Mouse (Mus musculus): ENCODE data around the gene Tmem207.
"Not testable (repeated sequence)": the region's sequence is repeated elsewhere in the genome, so short reads cannot be mapped to it uniquely, and the experiment has no call there.

Gene Tmem207

GRCm38 (mm10) chr16:26526669-26527068 lies at the start of gene Tmem207:
TSS of gene Tmem207 (minus strand) at chr16:26526769.
- no peak for DNase-seq (ENCODE audit: low spot score)

DNA sequence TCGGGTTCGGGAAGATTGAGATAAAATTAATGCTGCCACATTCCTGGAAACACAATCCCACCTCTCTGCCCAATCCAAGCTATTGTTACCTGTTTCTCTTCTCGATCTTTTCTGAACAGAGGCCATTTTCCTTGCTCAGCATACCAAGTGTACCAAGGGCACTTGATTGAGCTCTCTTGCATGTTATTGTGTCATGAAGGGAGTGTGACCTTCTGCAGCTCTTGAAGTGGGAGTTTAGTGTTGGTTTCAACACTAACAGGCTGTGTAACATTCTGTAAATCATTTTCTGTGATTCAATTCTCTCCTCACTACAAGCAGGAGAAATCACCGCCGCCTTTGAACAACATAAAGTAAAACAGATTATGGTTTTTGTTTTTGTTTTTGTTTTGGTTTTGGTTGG lies 47.6 kb upstream of the Tmem207 start:
- DNase-seq (ENCODE audit: low spot score): no peak

- no peak for DNase-seq (ENCODE audit: low spot score)
Observed at GRCm38 (mm10) chr16:26571836-26572235, 45.3 kb upstream of the Tmem207 start.

- no peak for DNase-seq (ENCODE audit: low spot score)
Observed at GRCm38 (mm10) chr16:26569387-26569978, 42.9 kb upstream of the Tmem207 start.

DNA sequence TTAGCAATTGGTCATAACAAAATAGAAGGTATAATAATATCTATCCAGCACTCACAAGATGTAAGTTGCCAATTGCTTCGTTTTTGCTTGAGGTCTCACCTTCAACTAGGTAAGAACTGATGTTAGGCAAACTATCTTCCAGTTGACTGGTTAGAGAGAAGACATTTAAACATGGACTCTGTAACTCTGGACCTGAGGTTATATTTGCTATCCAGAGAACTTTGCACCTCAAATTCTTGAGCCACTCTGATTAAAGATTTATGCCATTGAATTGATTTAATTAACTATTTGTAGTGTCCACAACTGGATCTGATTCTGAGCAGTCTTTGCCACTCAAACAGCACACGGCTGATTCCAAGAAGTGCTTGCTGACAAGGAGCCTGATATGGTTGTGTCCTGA lies 36.2 kb upstream of the Tmem207 start:
- no peak for DNase-seq (ENCODE audit: low spot score)

DNA sequence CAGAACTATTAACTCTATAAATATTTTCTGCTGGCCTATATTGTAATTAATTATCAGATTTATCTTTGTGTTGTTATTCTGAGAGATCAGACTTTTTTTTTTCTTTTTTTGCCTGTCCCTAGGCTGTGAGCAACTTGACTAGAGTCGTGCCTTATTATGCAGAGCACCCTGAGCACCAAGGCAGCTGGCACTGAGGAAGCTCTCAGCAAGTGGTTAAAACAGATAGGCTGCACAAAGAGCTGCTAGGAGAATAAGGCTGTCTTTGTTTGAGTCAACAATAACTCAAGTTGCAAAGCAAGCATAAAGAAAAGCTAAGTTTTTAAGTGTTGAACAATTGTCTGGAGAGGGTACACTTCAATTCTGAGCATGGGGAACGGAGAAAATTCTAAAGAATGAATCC lies 35.2 kb upstream of the Tmem207 start:
- DNase-seq (ENCODE audit: low spot score): no peak

GRCm38 (mm10) chr16:26558797-26559196 lies 32.2 kb upstream of the Tmem207 start:
- DNase-seq (ENCODE audit: low spot score): no peak

DNA sequence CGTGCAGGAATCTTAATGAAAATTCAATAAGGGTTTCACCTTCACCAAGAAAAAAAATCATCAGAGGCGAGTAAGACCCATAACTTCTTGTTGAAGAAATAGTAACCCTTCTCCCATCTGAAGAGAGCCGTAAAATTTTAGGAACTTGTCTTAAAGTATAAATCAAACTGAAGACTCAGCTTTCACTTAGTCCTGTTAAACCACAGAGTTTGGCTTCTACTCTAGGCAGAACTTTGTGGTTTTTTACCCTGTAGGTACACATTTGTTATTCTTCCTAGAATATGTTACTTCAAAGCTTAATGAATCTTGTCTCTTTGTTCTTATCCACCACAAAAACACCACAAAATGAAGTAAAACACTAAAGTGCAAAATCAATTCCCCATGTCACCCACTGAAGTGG lies 25.7 kb upstream of the Tmem207 start:
- no peak for DNase-seq (ENCODE audit: low spot score)

DNA sequence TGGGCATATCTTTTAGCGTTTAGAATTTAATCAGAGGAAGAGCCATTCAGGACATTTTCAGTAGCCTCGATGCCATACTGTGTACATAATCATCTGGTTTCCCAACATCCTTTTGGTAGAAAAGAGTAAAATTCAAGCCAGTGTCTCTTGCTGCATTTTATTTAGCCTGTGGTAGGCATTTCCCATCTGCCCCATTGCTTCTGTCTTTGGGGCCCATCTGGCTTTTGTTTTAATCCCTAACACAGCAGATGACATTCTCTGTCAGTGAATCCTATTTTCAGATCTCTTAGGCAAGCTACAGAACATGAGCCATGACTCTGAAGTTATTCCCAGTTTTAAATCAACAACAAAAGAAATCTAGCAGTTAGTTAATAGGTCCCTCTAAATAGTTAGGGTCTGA lies 22.7 kb upstream of the Tmem207 start:
- DNase-seq (ENCODE audit: low spot score): no peak

DNA sequence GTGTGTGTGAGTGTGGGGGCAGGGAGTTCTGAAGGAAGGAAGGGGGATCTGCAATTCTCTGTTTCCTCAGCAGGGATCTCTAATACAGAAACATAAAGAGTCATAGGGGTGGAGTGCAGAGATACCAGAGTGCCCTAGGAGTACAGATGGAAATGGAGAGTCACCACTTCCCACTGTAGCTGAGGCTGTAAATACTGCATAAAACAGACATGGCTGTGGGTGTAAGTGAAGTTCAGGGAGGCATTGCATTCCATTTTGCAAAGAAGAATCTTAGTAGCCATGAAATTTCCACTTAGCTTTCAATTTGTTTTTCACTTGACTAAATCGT lies 20.3 kb upstream of the Tmem207 start:
- no peak for DNase-seq (ENCODE audit: low spot score)

GRCm38 (mm10) chr16:26546170-26546878 lies 19.8 kb upstream of the Tmem207 start:
- no peak for DNase-seq (ENCODE audit: low spot score)

GRCm38 (mm10) chr16:26532287-26532686 lies 5.7 kb upstream of the Tmem207 start:
- DNase-seq (ENCODE audit: low spot score): no peak

DNA sequence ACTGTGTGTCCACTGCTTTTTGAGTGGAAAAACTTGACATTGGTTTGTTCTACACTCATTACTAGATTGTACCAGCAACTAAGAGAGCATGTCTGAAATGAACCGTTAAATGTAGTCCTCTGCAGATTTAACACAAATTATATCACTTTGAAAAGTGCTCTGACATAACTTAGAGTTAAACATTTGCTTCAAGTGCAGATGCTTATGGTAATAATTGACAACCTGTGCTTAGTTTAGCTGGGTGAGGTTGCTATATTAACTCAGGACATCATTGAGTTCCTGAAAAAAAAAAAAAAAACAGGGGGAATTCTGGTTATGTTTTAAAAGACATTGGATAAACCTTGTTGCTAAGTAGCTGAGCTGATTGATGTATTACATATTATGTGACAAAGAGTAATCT lies 3.9 kb upstream of the Tmem207 start:
- DNase-seq (ENCODE audit: low spot score): no peak

DNA sequence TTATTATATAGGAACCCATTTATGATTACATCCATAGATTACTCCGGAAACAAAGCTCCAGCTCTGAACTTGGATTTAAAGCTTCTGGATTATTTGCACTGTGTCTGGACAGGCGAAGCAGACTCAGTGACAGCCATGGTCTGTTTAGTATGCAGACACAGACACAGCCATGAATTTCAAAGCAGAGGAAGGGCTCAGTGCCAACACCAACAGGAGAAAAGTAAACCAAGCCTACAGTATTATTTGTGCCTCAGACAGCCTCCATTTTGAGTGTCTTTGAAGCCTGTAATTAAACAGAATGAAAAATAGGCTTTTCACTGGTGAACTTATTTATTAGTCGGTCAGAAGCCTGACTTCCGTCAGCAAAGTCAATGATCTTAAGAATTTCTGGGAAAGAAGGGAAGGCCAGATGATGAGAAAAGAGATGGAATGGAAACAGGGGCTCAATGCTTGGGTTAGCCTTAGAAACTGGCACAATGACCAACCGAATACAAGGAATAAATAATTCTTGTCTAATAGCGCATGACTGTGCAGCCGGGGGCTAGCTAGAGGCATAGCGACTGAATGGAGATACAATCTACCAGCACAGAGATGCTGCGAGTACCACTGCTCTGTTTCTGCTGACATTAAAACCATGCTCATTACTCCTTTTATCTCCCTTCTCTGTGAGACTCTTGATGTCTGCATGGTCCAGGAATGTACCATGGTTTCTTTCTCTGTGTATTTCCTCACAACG lies 1.5 kb upstream of the Tmem207 start:
- DNase-seq (ENCODE audit: low spot score): no peak

DNA sequence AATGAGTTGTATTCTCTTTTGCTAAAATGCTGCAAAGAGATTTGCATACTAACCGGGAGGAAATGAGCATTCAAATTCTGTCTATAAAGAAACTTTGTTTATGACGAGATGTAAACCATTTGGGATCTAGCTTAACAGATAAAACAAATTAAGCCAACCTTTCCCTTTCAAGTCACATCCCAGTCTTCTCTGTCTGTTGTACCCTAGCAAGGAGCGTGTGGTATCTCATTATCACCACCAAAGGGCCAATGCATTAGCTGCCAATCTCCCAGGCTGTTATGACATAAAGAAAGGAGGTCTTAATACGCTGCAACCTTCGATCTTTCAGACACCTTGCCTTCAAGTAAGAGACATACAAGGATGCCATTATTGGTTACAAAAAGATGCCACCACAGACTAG lies 737 bp downstream of the Tmem207 start:
- no peak for DNase-seq (ENCODE audit: low spot score)

DNA sequence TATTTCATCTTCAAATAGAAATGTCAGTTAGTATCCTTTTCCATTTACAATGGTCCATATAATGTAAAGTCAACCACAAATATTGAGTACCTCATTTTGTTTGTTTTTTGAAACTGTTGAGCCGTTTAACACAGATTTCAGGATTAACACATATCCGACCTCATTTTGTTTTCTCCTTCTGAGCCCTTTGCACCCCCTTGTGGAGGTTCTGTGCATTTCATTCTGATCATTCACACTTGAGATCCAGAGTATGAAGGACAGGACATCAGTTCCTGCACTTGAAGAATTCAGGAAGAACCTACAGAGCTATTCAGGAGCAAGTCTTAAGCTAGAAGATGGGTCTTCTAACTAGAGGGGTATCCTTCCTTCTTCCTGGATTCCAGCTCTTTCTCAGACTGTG lies 7.0 kb downstream of the Tmem207 start:
- DNase-seq (ENCODE audit: low spot score): no peak

DNA sequence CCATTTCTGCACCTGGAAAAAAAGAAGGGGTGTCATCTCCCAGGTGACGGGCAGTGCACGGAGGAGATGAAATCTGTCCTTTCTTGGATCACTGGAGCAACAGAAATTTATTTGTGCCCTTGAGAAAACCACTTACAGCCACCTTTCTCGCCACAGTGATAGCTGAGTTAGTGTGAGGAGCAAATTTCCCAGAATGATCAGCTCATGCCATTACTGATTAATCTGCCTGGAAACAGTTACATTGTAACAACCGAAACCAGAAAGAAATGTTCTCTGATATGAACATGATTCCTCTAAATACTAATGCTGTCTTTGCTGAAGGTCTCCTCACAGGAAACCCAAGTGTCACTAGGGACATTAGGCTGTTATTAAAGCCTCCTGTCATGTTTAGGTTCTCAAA lies 21.6 kb downstream of the Tmem207 start:
- no peak for DNase-seq (ENCODE audit: low spot score)

DNA sequence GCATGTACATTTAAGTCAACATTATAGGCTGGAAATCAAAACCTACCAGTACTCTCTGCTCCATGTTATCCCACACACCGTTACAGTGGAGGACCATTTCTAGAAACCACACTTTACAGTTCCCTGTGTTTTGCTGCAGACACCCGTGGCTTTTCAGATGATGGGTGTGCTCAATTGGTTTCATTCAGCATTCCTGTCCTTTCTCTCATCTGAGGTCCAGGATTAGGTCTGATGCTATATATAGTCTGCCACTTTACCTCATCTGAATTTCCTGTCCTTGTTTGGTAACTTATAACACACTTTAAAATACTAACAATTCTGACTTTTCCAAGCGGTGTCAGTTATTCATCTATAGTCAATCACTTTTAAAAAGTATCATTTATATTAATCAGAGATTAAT lies 25.8 kb downstream of the Tmem207 start:
- DNase-seq (ENCODE audit: low spot score): no peak

DNA sequence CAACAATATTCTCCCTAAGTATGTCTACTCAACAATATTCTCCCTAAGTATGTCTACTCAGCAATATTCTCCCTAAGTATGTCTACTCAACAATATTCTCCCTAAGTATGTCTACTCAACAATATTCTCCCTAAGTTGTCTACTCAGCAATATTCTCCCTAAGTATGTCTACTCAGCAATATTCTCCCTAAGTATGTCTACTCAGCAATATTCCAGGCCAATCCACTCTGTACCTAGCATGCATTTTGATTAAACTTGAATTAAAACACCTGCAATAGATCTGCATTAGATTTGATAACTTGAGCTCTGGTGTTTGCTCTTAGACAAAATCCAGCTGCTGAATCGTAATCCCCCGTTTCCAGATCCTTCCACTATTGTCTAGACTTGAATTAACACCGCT lies 26.9 kb downstream of the Tmem207 start:
- not testable (repeated sequence) for DNase-seq (ENCODE audit: low spot score)

DNA sequence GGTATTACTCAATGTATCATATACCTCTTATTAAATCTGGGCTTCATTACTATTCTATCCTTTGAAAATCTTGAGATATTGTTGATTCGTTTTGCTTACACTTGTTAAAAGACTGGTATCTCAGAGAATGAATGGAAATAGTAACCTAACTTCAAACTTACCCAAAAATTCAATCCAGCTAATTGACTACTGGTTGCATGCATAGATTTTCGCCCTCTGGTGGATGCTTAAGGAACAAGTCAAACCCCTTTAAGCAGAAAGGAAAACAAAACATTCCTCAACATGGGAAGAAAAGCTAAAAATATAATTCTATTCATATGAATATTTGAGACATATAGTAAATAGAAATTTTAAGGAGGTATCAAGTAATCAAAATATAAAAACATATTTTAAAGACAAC lies 30.8 kb downstream of the Tmem207 start:
- no peak for DNase-seq (ENCODE audit: low spot score)

GRCm38 (mm10) chr16:26471254-26471653 lies 55.3 kb downstream of the Tmem207 start:
- no peak for DNase-seq (ENCODE audit: low spot score)

GRCm38 (mm10) chr16:26466535-26466934 lies 60.0 kb downstream of the Tmem207 start:
- DNase-seq (ENCODE audit: low spot score): no peak

DNA sequence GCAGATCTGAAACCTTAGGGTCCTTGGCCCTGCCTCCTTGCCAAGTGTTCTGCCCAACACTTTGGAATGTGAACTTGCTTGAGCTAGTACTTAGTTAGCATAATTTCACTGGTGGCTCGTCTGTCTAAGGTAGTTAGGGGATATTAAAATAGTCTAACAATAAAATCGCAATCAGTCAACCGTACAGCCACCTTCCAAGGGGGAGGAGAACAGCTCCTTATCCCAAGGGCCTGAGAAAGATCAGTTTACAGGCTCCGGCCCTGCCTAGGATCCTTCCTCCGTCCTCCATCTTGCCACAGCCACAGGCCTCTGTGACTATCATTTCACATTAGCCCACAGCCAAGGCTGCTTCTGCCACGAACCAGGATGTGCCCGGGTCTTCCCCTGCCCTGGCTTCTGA lies 63.7 kb downstream of the Tmem207 start, which contains the start of gene Cldn16:
TSS of gene Cldn16 (plus strand) at position 301 of the 400 bp plus-strand sequence.
- DNase-seq (ENCODE audit: low spot score): no peak
